Mouse (Mus musculus): Measurements from ENCODE around the gene Ubc. TPM values are rescaled to one million over a fixed set of nuclear protein-coding genes. Genes with fewer than 3 reads are reported as not detected.
A peak's percentile ranks its signal among the peaks of the same experiment; 100 is the strongest.
"Not testable (repeated sequence)": the region's sequence is repeated elsewhere in the genome, so short reads cannot be mapped to it uniquely, and the experiment has no call there.

The Ubc gene
- 893 and 1,069 TPM in 2 replicates for polyA plus RNA-seq (2015; fragmentation: Nextera tagmentation; extraction: Ambion mirVana)

GRCm38 (mm10) chr5:125389579-125390441 is at the start of gene Ubc:
Ubc (minus strand) TSS chr5:125390202.
- peak within 1 kb of the TSS; percentile 99 for H3K9ac ChIP-seq
- peak within 1 kb of the TSS; percentile 100 for H3K4me3 ChIP-seq (replicated peaks)
- H3K27ac ChIP-seq = peak within 1 kb of the TSS; percentile 99
- H3K4me2 ChIP-seq = peak within 1 kb of the TSS; percentile 89
- under 1% methylated on average over 69 of the region's 69 CpGs for WGBS
- H3K27me3 ChIP-seq (replicated peaks) = no peaks in the 10 kb centered on the region
- peak; percentile 45 for ATAC-seq (ENCODE audit: insufficient read depth, low FRiP score, low read depth)
- H3K9me3 ChIP-seq = no peaks in the 10 kb centered on the region
- peaks cover 17% of the 10 kb centered on the region for H3K4me1 ChIP-seq
- peaks cover 9% of the 10 kb centered on the region for H3K36me3 ChIP-seq

- H3K9ac ChIP-seq; H3K9me3 ChIP-seq; ATAC-seq (ENCODE audit: insufficient read depth, low FRiP score, low read depth); H3K27me3 ChIP-seq (replicated peaks): not testable (repeated sequence)
- Histone ChIP-seq H3K4me3 (replicated peaks) (peak overlapping the region; percentile 81), H3K4me2 (peak overlapping the region; percentile 88), H3K4me1 (peaks cover 10% of the 10 kb centered on the region), H3K27ac (0 out of 2 replicates have a peak overlapping the region, but pooled peaks have one; percentile 12), H3K36me3 (peaks cover 15% of the 10 kb centered on the region)
- 58% methylated on average over 15 of the region's 15 CpGs for WGBS
Measured at GRCm38 (mm10) chr5:125434347-125434746, 44.3 kb upstream of the Ubc start.

GRCm38 (mm10) chr5:125433793-125434337 is 43.9 kb upstream of the Ubc start, which contains the start of gene Dhx37:
Dhx37 (minus strand) TSS chr5:125434121.
- peak; percentile 98 for ATAC-seq (ENCODE audit: insufficient read depth, low FRiP score, low read depth)
- peaks cover 20% of the 10 kb centered on the region for H3K36me3 ChIP-seq
- peak within 1 kb of the TSS; percentile 63 for H3K9ac ChIP-seq
- peak within 1 kb of the TSS; percentile 81 for H3K4me3 ChIP-seq (replicated peaks)
- WGBS = under 1% methylated on average over 46 of the region's 46 CpGs
- peak within 1 kb of the TSS; percentile 88 for H3K4me2 ChIP-seq
- no peaks in the 10 kb centered on the region for H3K9me3 ChIP-seq
- H3K27me3 ChIP-seq (replicated peaks) = no peaks in the 10 kb centered on the region
- peaks cover 10% of the 10 kb centered on the region for H3K4me1 ChIP-seq
- H3K27ac ChIP-seq = peak within 1 kb of the TSS; percentile 12; the same call in 1 of the 2 replicates

DNA sequence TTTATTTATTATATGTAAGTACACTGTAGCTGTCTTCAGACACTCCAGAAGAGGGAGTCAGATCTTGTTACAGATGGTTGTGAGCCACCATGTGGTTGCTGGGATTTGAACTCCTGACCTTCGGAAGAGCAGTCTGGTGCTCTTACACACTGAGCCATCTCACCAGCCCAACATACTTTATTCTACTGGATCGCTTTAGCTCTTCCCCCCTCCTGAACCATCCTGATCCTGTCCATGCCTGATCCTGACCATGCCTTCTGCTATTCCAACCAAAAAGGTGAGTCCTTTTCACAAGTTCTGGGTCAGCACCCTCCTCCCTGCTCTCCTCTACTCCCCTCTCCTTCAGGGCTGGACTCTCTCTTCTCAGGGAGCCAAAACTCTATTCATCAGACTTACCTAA is 42.3 kb upstream of the Ubc start:
- not testable (repeated sequence) for H3K27me3 ChIP-seq (replicated peaks); H3K27ac ChIP-seq; ATAC-seq (ENCODE audit: insufficient read depth, low FRiP score, low read depth); H3K9ac ChIP-seq; H3K4me2 ChIP-seq; H3K9me3 ChIP-seq; H3K4me3 ChIP-seq (replicated peaks)
- peaks cover 31% of the 10 kb centered on the region for H3K36me3 ChIP-seq
- WGBS = 96% methylated on average over 2 of the region's 2 CpGs
- H3K4me1 ChIP-seq = peaks cover 10% of the 10 kb centered on the region

- Histone ChIP-seq H3K4me1 (no peaks in the 10 kb centered on the region), H3K27me3 (replicated peaks) (no peaks in the 10 kb centered on the region), H3K4me3 (replicated peaks) (no peak overlapping the region), H3K36me3 (peaks cover 72% of the 10 kb centered on the region), H3K9me3 (no peaks in the 10 kb centered on the region), H3K27ac (no peak overlapping the region), H3K9ac (no peak overlapping the region), H3K4me2 (no peak overlapping the region)
- ATAC-seq (ENCODE audit: insufficient read depth, low FRiP score, low read depth) = no peak
- WGBS = 96% methylated on average over 10 of the region's 10 CpGs
Measured at GRCm38 (mm10) chr5:125426343-125426742, 36.3 kb upstream of the Ubc start.

DNA sequence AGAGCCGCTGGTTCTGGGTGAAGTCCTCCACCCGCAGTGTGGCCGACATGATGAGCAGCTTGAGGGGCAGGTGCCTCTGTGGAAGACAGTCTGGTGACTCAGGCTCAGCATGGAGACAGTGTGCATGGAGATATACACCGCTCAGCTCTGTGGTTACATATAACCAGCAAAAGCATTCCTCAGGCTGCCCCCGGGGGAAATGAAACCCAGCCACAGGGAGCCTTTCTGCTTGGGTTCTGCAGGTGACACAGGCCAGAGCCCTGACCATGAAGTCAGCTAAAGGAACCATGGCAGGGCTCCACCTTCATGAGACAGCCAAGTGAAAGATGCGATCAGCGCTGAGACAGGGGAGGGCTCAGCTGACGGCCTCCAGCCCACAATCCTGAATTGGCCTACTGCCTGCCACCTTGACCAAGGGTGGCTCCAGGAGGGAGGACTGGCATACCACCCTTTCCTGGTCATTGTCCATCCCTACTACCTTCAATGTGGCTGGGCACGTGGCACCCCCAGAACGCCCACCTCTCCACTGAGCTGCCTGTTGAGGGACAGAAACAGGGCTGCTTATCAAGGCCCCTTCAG is 35.8 kb upstream of the Ubc start:
- Histone ChIP-seq H3K27me3 (replicated peaks) (no peaks in the 10 kb centered on the region), H3K4me2 (no peak overlapping the region), H3K27ac (no peak overlapping the region), H3K9ac (no peak overlapping the region), H3K9me3 (no peaks in the 10 kb centered on the region), H3K4me3 (replicated peaks) (no peak overlapping the region), H3K36me3 (peaks cover 74% of the 10 kb centered on the region), H3K4me1 (no peaks in the 10 kb centered on the region)
- no peak for ATAC-seq (ENCODE audit: insufficient read depth, low FRiP score, low read depth)
- 94% methylated on average over 10 of the region's 10 CpGs for WGBS

DNA sequence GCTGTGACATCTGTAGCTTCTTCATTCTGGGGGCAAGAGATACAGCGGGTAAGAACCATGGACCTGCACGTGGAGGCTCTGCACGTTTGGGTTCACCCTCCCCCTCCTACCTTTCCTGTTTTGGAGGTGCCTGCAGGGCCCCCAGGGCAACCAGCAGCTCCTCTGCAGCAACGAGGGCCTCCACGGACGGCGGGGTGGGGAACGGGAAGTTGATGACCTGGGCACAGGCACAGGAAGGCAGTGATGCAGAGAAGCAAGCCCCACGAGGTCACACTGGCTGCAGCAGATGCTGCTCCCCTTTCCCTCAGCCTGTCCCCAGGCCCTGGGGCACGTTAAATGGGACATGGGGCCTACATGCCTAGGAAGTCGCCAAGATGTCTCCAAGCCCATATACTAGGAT is 29.1 kb upstream of the Ubc start:
- H3K9me3 ChIP-seq = no peaks in the 10 kb centered on the region
- H3K27ac ChIP-seq = no peak overlapping the region
- H3K4me2 ChIP-seq = no peak overlapping the region
- no peak overlapping the region for H3K9ac ChIP-seq
- H3K36me3 ChIP-seq = peaks cover 65% of the 10 kb centered on the region
- no peaks in the 10 kb centered on the region for H3K4me1 ChIP-seq
- H3K27me3 ChIP-seq (replicated peaks) = no peaks in the 10 kb centered on the region
- no peak for ATAC-seq (ENCODE audit: insufficient read depth, low FRiP score, low read depth)
- no peak overlapping the region for H3K4me3 ChIP-seq (replicated peaks)
- WGBS = 72% methylated on average over 11 of the region's 11 CpGs

DNA sequence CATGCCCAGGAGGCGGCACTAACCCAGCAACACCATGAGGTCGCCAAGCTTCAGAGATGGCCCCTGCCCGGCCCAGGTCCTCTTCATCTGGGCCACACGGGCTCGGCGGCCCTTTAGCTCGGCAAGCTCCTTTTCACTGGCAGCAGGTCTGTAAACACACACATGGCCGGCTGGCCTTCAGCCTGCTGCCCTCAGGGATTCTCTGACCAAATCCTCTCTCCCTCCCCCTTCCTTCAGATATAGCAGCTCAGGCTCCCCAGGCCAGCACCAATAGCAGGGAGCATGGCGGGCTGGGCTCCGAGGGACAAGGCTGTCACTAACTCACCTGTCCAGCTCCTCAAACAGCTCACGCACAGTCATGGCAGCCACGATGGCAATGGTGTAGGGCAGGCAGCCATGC is 28.6 kb upstream of the Ubc start:
- Histone ChIP-seq H3K9ac (no peak overlapping the region), H3K4me3 (replicated peaks) (no peak overlapping the region), H3K9me3 (no peaks in the 10 kb centered on the region), H3K27me3 (replicated peaks) (no peaks in the 10 kb centered on the region), H3K4me1 (no peaks in the 10 kb centered on the region), H3K36me3 (peaks cover 65% of the 10 kb centered on the region), H3K4me2 (no peak overlapping the region), H3K27ac (no peak overlapping the region)
- 92% methylated on average over 12 of the region's 12 CpGs for WGBS
- no peak for ATAC-seq (ENCODE audit: insufficient read depth, low FRiP score, low read depth)

DNA sequence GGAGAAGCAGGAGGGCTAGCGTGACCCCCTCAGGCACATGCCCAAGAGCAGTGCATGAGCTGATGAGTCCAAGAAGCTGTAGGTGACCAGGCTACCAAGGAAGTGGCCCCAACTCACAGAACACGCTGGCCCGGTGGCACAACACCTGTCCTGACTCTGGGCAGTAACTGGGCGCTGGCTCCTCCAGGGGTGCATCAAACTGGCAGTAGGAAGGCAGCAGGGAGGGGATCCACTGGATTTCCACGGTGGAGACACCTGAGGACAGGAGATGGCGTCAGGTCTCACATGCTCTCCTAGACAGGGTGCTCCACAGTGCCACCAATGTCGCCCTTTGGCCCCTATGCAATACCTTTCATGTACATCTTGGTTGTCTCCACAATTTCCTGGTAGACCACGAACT is 26.2 kb upstream of the Ubc start:
- Histone ChIP-seq H3K36me3 (peaks cover 54% of the 10 kb centered on the region), H3K9me3 (no peaks in the 10 kb centered on the region), H3K4me1 (no peaks in the 10 kb centered on the region), H3K4me2 (no peak overlapping the region), H3K27ac (no peak overlapping the region), H3K9ac (no peak overlapping the region), H3K4me3 (replicated peaks) (no peak overlapping the region), H3K27me3 (replicated peaks) (no peaks in the 10 kb centered on the region)
- ATAC-seq (ENCODE audit: insufficient read depth, low FRiP score, low read depth) = no peak
- 94% methylated on average over 8 of the region's 8 CpGs for WGBS

GRCm38 (mm10) chr5:125413763-125414162 is 23.8 kb upstream of the Ubc start:
- ATAC-seq (ENCODE audit: insufficient read depth, low FRiP score, low read depth) = no peak
- Histone ChIP-seq H3K9me3 (no peaks in the 10 kb centered on the region), H3K4me2 (no peak overlapping the region), H3K27ac (no peak overlapping the region), H3K36me3 (peaks cover 35% of the 10 kb centered on the region), H3K9ac (no peak overlapping the region), H3K4me1 (peaks cover 8% of the 10 kb centered on the region; the same call in 1 of the 2 replicates), H3K27me3 (replicated peaks) (no peaks in the 10 kb centered on the region), H3K4me3 (replicated peaks) (no peak overlapping the region)
- WGBS = 85% methylated on average over 4 of the region's 4 CpGs

- H3K4me1 ChIP-seq; ATAC-seq (ENCODE audit: insufficient read depth, low FRiP score, low read depth); H3K27ac ChIP-seq; H3K4me3 ChIP-seq (replicated peaks); H3K4me2 ChIP-seq; H3K27me3 ChIP-seq (replicated peaks); H3K9me3 ChIP-seq; H3K9ac ChIP-seq: not testable (repeated sequence)
- 83% methylated on average over 8 of the region's 8 CpGs for WGBS
- peaks cover 32% of the 10 kb centered on the region for H3K36me3 ChIP-seq
Measured at GRCm38 (mm10) chr5:125412536-125412935, 22.5 kb upstream of the Ubc start.

GRCm38 (mm10) chr5:125411972-125412530 is 22.0 kb upstream of the Ubc start:
- H3K4me3 ChIP-seq (replicated peaks) = no peak overlapping the region
- H3K4me1 ChIP-seq = peaks cover 13% of the 10 kb centered on the region
- no peak for ATAC-seq (ENCODE audit: insufficient read depth, low FRiP score, low read depth)
- no peaks in the 10 kb centered on the region for H3K27me3 ChIP-seq (replicated peaks)
- H3K27ac ChIP-seq = no peak overlapping the region
- no peak overlapping the region for H3K4me2 ChIP-seq
- H3K9me3 ChIP-seq = no peaks in the 10 kb centered on the region
- peaks cover 28% of the 10 kb centered on the region for H3K36me3 ChIP-seq
- no peak overlapping the region for H3K9ac ChIP-seq
- WGBS = 69% methylated on average over 5 of the region's 5 CpGs

Data from stomach, embryonic 15.5 days (tissue).